Mouse (Mus musculus): Measurements from ENCODE around the gene Sord. TPM values are rescaled to one million over a fixed set of nuclear protein-coding genes. Genes with fewer than 3 reads are reported as not detected.
A peak's percentile ranks its signal among the peaks of the same experiment; 100 is the strongest.
"Not testable (repeated sequence)": the region's sequence is repeated elsewhere in the genome, so short reads cannot be mapped to it uniquely, and the experiment has no call there.

Gene Sord
- 70.4 and 74.9 TPM in 2 replicates for polyA plus RNA-seq (2012; ENCODE audit: insufficient read depth, insufficient read length, missing spikeins)

DNA sequence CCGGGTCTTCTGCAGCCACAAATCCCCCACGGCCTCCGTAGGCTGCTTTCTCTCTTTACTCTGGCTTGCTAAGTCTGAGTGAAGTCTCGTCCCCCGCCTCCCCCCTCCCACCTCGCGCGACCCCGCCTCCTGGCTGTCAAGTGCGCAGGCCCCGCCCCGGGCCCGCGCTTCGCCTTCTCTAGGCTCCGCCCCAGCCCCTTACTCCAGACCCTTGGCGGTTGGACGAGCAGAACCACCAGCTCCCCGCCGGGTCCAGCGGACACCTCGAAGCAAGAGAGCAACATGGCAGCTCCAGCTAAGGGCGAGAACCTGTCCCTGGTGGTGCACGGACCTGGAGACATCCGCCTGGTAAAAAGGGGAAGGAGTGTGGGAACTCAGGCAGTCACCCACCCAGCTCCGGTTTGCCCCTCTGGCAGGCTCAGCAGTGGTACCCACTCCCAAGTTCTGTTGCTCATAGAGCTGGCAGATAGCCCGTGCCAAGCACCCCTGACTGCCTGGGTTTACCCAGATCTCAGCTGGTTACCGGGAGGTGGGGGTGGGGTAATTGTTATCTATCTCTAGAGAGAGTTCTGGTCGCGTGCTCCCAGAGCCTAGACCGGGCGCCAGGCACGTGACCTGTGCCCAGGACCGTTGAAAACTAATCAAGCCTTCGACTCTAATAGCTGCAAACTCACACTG lies at the start of gene Sord:
TSS of gene Sord (plus strand) at position 139 of the 678 bp plus-strand sequence.
- peaks cover 25% of the 10 kb centered on the region for H3K4me1 ChIP-seq (ENCODE audit: control insufficient read depth, insufficient read depth, low read length)

DNA sequence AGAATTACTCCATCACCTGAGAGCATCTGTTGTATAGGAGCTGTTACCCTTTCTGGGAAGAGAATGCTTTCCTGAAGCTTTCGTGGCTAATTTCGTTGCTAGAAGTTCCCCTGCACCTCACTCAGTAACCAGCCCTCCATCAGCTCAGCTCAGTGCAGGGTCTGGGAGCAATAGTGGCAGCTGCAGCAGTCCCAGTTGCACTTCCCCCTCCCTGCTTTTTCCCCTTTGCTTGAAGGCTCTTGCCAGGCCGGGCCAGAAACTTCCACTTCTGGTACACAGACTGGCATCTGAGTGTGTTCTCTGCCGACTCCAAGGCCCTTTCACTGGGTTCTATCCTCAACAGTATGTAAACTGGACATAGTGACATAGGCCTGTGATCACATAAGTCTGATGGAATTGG lies 49.5 kb upstream of the Sord start:
- no peak for TF ChIP-seq POLR2A (IDR thresholded peaks at IDR 0.05; ENCODE audit: borderline replicate concordance, low read depth, low read length)
- no peak for TF ChIP-seq CTCF (IDR thresholded peaks at IDR 0.05; ENCODE audit: low read depth, low read length)
- H3K4me3 ChIP-seq (ENCODE audit: insufficient read depth, low read length): no peak overlapping the region
- H3K27ac ChIP-seq (ENCODE audit: insufficient read depth, low read depth, low read length): no peak overlapping the region

More for the DNA sequence above, at the start of gene Sord:
- peak within 1 kb of the TSS; percentile 53 for H3K27ac ChIP-seq (ENCODE audit: insufficient read depth, low read depth, low read length)
- no peak for TF ChIP-seq POLR2A (IDR thresholded peaks at IDR 0.05; ENCODE audit: borderline replicate concordance, low read depth, low read length)
- TF ChIP-seq CTCF (IDR thresholded peaks at IDR 0.05; ENCODE audit: low read depth, low read length): no peak
- peak within 1 kb of the TSS; percentile 84 for H3K4me3 ChIP-seq (ENCODE audit: insufficient read depth, low read length)

DNA sequence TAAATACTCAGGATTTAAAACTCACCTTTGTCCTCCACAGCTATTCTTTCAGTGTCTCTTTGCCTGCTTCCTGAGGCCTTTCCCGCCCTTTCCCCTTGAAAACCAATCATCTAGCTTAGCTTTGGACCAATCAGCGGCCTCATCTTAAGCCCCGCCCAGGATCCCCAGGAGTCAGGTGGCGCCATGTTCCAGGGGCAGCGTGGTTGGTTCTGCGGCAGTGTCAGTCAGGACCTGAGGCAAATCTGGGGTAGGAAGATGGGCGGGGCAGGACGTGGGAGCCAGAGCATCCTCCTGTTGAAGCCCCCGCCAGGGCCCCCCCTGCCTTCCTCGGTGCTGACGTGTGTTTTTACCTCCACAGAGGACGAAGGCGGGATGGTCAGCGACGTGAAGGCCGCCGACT lies 48.4 kb upstream of the Sord start, which contains the start of the genes Patl2 and Terb2:
TSS of gene Patl2 (minus strand) at position 84 of the 400 bp plus-strand sequence.
TSS of gene Terb2 (plus strand) at position 167 of the 400 bp plus-strand sequence.
- H3K4me1 ChIP-seq (ENCODE audit: control insufficient read depth, insufficient read depth, low read length): peaks cover 16% of the 10 kb centered on the region
- TF ChIP-seq POLR2A (IDR thresholded peaks at IDR 0.05; ENCODE audit: borderline replicate concordance, low read depth, low read length) (no peak), CTCF (IDR thresholded peaks at IDR 0.05; ENCODE audit: low read depth, low read length) (no peak)
- no peak within 1 kb of the TSS for H3K27ac ChIP-seq (ENCODE audit: insufficient read depth, low read depth, low read length)
- H3K4me3 ChIP-seq (ENCODE audit: insufficient read depth, low read length): no peak within 1 kb of the TSS

More for the DNA sequence above, 49.5 kb upstream of the Sord start:
- H3K4me1 ChIP-seq (ENCODE audit: control insufficient read depth, insufficient read depth, low read length): peaks cover 16% of the 10 kb centered on the region

DNA sequence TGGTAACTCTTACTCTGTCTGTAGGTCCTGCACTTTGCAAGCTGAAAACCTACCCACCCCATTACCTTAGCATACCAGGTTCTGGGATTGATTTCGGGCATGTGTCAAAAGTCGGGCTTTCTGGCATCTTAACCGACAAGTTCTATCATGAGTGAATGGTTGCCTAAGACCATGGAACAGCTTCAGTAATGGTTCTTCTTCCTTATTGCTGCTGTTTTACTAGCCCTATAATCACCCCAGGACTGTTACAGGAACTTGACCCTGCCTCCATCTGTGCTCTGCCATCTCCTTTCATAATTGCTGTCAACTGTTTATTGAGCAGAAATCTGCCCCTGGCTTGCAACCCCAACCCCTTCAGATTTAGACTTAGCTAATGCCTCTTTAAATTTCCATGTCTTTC lies 47.8 kb upstream of the Sord start:
- no peak overlapping the region for H3K4me3 ChIP-seq (ENCODE audit: insufficient read depth, low read length)
- no peak overlapping the region for H3K27ac ChIP-seq (ENCODE audit: insufficient read depth, low read depth, low read length)
- no peak for TF ChIP-seq CTCF (IDR thresholded peaks at IDR 0.05; ENCODE audit: low read depth, low read length)
- TF ChIP-seq POLR2A (IDR thresholded peaks at IDR 0.05; ENCODE audit: borderline replicate concordance, low read depth, low read length): no peak
- H3K4me1 ChIP-seq (ENCODE audit: control insufficient read depth, insufficient read depth, low read length): peaks cover 16% of the 10 kb centered on the region

DNA sequence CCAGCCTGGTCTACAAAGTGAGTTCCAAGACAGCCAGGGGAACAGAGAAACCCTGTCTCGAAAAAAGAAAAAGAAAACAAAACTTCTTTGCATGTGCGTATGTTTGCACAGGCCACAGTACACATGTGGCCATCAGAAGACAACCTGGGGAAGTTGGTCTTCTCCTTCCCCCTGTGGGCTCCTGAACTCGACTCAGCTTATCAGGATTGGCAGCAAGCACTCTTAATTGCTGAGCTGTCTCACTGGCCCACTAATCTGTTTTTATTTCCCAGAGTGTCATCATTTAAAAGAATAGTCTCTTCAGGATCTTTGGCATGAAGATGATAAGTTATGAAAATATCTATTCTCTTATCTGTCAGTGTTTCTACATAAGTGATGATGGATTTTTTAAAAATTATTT lies 42.7 kb upstream of the Sord start:
- H3K4me1 ChIP-seq (ENCODE audit: control insufficient read depth, insufficient read depth, low read length): no peaks in the 10 kb centered on the region
- H3K4me3 ChIP-seq (ENCODE audit: insufficient read depth, low read length): no peak overlapping the region
- no peak overlapping the region for H3K27ac ChIP-seq (ENCODE audit: insufficient read depth, low read depth, low read length)
- TF ChIP-seq POLR2A (IDR thresholded peaks at IDR 0.05; ENCODE audit: borderline replicate concordance, low read depth, low read length): no peak
- TF ChIP-seq CTCF (IDR thresholded peaks at IDR 0.05; ENCODE audit: low read depth, low read length): no peak

DNA sequence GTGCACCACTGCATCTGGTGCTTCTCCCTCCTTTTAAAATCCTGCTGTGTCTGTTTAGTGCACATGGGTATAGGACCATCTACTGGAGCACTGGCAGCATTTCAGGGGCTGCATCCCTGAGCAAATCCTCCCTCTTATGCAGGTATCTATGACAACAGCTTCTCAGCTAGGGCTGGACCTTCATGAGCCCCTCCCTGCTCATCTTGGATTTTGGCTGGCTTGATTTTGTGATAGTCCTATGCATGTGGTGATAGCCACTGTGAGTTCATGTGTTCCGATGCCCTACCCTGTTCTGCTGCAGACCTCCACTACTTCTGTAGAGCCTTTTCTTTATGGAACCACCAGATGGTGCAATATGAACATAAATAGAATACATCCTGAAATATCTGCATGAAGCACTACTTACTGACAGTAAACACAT lies 40.0 kb upstream of the Sord start:
- no peak overlapping the region for H3K4me3 ChIP-seq (ENCODE audit: insufficient read depth, low read length)
- no peak overlapping the region for H3K27ac ChIP-seq (ENCODE audit: insufficient read depth, low read depth, low read length)
- TF ChIP-seq CTCF (IDR thresholded peaks at IDR 0.05; ENCODE audit: low read depth, low read length): no peak
- no peak for TF ChIP-seq POLR2A (IDR thresholded peaks at IDR 0.05; ENCODE audit: borderline replicate concordance, low read depth, low read length)
- H3K4me1 ChIP-seq (ENCODE audit: control insufficient read depth, insufficient read depth, low read length): no peaks in the 10 kb centered on the region

DNA sequence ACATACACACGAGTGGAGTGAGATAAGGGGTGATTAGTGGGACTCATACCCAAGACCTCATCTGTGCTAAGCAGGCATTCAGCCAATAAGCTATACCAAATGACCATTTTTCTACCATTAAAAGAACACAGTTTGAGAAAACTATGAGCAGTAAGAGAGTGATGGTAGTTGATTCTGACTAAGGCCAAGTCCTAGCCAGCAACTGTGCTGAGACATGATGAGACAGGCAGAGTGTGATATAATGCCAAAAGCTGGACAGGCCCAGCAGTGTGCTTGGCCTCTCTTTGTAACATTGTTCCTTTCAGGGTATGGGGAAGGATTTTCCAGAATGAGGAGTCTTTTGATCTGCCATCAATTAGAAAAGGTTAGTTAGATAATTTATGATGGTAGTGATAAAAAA lies 33.0 kb upstream of the Sord start:
- TF ChIP-seq POLR2A (IDR thresholded peaks at IDR 0.05; ENCODE audit: borderline replicate concordance, low read depth, low read length) (no peak), CTCF (IDR thresholded peaks at IDR 0.05; ENCODE audit: low read depth, low read length) (no peak)
- Histone ChIP-seq H3K4me3 (ENCODE audit: insufficient read depth, low read length) (no peak overlapping the region), H3K4me1 (ENCODE audit: control insufficient read depth, insufficient read depth, low read length) (peaks cover 4% of the 10 kb centered on the region), H3K27ac (ENCODE audit: insufficient read depth, low read depth, low read length) (no peak overlapping the region)

DNA sequence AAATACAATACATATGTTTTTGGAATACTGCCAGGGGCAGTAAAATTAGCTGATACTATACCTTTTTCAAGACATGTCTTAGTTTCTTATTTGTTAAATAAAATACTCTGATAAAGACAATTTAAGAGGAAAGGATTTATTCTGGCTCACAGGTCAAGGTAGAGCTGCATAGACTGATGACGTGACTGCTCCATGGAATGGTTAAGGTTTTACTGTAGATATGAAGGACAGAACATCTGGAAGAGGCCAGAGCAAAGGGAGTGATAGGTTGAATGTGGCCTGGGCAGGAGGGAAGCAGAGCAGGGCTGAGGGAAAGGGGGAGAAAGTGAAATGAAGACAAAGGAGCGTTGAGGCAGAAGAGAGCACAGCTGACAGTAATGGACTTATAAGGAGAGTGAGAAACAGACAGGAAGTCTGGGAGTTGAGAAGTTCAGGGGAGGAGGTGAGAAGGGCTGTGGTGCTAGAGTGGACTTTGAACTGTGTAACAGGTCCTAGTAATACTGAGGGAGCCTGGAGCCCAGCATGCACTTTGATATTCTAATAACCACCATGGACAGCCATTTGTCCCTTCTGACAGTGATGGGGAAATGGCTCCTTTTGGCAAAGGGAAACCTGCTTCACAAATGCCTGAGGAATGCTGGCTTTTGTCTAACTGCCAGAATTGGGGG lies 28.0 kb upstream of the Sord start:
- Histone ChIP-seq H3K4me1 (ENCODE audit: control insufficient read depth, insufficient read depth, low read length) (peaks cover 4% of the 10 kb centered on the region), H3K27ac (ENCODE audit: insufficient read depth, low read depth, low read length) (no peak overlapping the region), H3K4me3 (ENCODE audit: insufficient read depth, low read length) (no peak overlapping the region)
- no peak for TF ChIP-seq POLR2A (IDR thresholded peaks at IDR 0.05; ENCODE audit: borderline replicate concordance, low read depth, low read length)

DNA sequence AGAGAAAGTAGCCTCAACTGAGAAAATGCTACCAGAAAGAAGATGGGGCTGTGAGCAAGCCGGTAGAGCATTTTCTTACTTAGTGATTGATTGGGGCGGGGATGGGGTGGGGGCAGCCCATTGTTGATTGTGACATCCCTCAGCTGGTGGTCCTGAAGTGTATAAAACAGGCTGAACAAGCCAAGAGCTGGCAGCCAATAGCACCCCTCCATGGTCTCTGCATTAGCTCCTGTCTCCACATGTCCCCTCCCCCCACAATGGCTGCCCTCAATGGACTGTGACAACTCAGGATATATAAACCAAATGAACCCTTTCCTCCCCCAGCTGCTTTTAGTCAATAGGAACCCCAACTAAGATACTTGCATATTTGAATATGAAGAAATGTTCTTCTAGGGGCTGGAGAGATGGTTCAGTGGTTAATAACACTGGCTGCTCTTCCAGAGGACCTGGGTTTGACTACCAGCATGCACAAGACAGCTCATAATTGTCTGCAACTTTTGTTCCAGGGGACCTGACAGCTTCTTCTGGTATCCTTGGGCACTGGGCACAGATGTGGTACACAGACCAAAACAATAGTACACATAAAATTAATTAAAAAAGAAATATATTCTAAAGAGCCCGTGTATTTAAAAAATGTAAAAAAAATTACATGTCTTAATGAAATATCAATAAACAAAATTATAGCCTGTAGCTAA lies 23.9 kb upstream of the Sord start:
- Histone ChIP-seq H3K27ac (ENCODE audit: insufficient read depth, low read depth, low read length) (no peak overlapping the region), H3K4me1 (ENCODE audit: control insufficient read depth, insufficient read depth, low read length) (peaks cover 3% of the 10 kb centered on the region; the same call in 1 of the 2 replicates), H3K4me3 (ENCODE audit: insufficient read depth, low read length) (no peak overlapping the region)
- TF ChIP-seq POLR2A (IDR thresholded peaks at IDR 0.05; ENCODE audit: borderline replicate concordance, low read depth, low read length) (no peak), CTCF (IDR thresholded peaks at IDR 0.05; ENCODE audit: low read depth, low read length) (no peak)

DNA sequence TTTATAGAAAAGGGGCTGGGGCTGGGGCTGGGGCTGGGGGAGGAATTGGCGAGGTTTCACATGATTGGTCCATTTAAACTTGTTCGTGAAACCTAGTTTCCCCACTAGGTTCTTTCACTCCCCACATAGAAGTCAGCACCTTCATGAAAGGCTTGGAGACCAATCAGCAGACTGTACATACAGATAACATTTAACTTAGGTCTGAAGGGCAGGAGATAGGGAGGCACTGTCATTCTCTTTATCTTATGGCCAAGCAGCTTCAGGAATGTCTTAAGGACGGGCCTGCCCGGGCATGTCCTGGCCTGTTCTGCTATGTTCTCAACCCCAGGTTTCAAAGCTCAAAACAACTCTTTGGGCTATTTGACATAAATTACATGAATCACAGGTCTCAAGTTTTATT lies 17.5 kb upstream of the Sord start:
- not testable (repeated sequence) for H3K4me3 ChIP-seq (ENCODE audit: insufficient read depth, low read length); H3K27ac ChIP-seq (ENCODE audit: insufficient read depth, low read depth, low read length)
- peaks cover 11% of the 10 kb centered on the region for H3K4me1 ChIP-seq (ENCODE audit: control insufficient read depth, insufficient read depth, low read length)
